Comparison of ENCODE assay signal across 17 mouse cellular contexts in genomic region chr9:111500211-111500610, GRCm38 (mm10).
"Had no signal": no experiment of that assay in that cellular context is flagged by ENCODE, and none has a peak within 500 bp of the region (broad histone marks: within the 10 kb centered on the region; RNA-seq: fewer than 3 reads in every experiment).

No protein-coding gene starts in this region.

- H3K4me3 ChIP-seq: midbrain, embryonic 10.5 days; midbrain, embryonic 12.5 days; myocyte; neural tube, embryonic 13.5 days; neural tube, embryonic 15.5 days had no signal

- H3K27me3 ChIP-seq: midbrain, embryonic 12.5 days; neural tube, embryonic 13.5 days; neural tube, embryonic 15.5 days had no signal

- H3K36me3 ChIP-seq: midbrain, embryonic 10.5 days; midbrain, embryonic 12.5 days; neural tube, embryonic 13.5 days; neural tube, embryonic 15.5 days had no signal

- H3K4me1 ChIP-seq: midbrain, embryonic 10.5 days; midbrain, embryonic 12.5 days had no signal

- H3K27ac ChIP-seq: midbrain, embryonic 10.5 days; midbrain, embryonic 12.5 days; neural tube, embryonic 13.5 days; neural tube, embryonic 15.5 days had no signal

- DNase-seq: lung, embryonic 14.5 days; lung, postnatal 10 days; lung, postnatal 4 days; midbrain, embryonic 14.5 days; retina, postnatal 1 day; right cerebral cortex, adult 18-20 months; right cerebral cortex, postnatal 25 days; right cerebral cortex, postnatal 4 days; spleen, adult 18-20 months; thymus, adult 18-20 months; thymus, postnatal 14 days; thymus, postnatal 36 days had no signal

- H3K9ac ChIP-seq: lung, embryonic 14.5 days; midbrain, embryonic 12.5 days; neural tube, embryonic 13.5 days; neural tube, embryonic 15.5 days had no signal
